Mouse (Mus musculus) bone marrow, adult 2 months (tissue): ENCODE data around the gene Pttg1ip. TPM values are rescaled to one million over a fixed set of nuclear protein-coding genes. Genes with fewer than 3 reads are reported as not detected.

Experiments used
- H3K27ac ChIP-seq: fragments of 200-500 bp; 2 replicates; pipeline ENCODE4 v1.5.1; 2012; ENCODE audit warnings: low read depth, mild to moderate bottlenecking, control low read depth, inconsistent platforms, low read length; ENCODE audit not compliant: control insufficient read depth, poor library complexity, insufficient read depth
- H3K4me1 ChIP-seq: fragments of 200-500 bp; 2 replicates; pipeline ENCODE4 v1.6.1; 2011; ENCODE audit warnings: low read length; ENCODE audit not compliant: control insufficient read depth, insufficient read depth
- H3K4me3 ChIP-seq: fragments of 200-500 bp; replicated peaks from 2 replicates; pipeline ENCODE3; 2011; ENCODE audit warnings: mild to moderate bottlenecking, low read depth, low read length, control low read depth; ENCODE audit not compliant: control insufficient read depth
- CTCF ChIP-seq: fragments of 200-500 bp; IDR thresholded peaks from 2 replicates; pipeline ENCODE4 v1.5.1; 2011; ENCODE audit warnings: low read length, control low read depth; ENCODE audit not compliant: control insufficient read depth, insufficient read depth
- POLR2A ChIP-seq: fragments of 200-500 bp; IDR thresholded peaks from 2 replicates; pipeline ENCODE4 v1.6.1; 2011; ENCODE audit warnings: low read depth, mild to moderate bottlenecking, control low read depth, low read length, borderline replicate concordance; ENCODE audit not compliant: control insufficient read depth
- WGBS: fragments of 180-500 bp; shearing (Covaris S2); methylation state at CpG from one replicate; pipeline ENCODE4 v1.1.7; 2018; 5-methylcytosine and 5-hydroxymethylcytosine counted together
- polyA plus RNA-seq: library from polyadenylated mRNA; stranded (reverse); fragments of >200 nt; gene quantifications from 2 replicates; pipeline ENCODE4 v1.2.4, GENCODE M21; 2011; ENCODE audit warnings: low replicate concordance; ENCODE audit not compliant: missing spikeins, insufficient read depth, insufficient read length

Gene Pttg1ip
- polyA plus RNA-seq, 1 experiment = 67.0 TPM

DNA sequence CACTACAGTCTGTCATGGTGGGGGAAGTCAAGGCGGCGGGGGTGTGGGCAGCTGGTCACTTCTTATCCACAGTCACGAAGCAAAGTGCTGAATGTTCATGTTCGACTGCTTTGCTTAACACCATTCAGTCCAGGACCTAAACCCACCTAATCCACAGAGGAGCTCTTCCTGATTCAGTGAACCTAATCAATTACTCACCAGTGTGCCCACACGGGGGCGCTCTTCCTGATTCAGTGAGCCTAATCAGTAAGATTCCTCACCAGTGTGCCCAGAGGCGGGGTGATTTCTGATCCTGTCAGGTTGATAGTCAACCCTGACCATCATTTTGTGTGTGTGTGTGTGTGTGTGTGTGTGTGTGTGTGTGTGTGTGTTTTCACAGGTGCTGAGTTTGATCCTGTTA, 38.3 kb upstream of the Pttg1ip start:
- H3K4me3 ChIP-seq = no peak overlapping the region
- H3K27ac ChIP-seq = 0 out of 2 replicates have a peak overlapping the region, but pooled peaks have one; percentile 27
- peaks cover 16% of the 10 kb centered on the region for H3K4me1 ChIP-seq
- TF ChIP-seq CTCF = peak; percentile 60
- no peak for TF ChIP-seq POLR2A
- 54% methylated on average over 7 of the region's 7 CpGs for WGBS

DNA sequence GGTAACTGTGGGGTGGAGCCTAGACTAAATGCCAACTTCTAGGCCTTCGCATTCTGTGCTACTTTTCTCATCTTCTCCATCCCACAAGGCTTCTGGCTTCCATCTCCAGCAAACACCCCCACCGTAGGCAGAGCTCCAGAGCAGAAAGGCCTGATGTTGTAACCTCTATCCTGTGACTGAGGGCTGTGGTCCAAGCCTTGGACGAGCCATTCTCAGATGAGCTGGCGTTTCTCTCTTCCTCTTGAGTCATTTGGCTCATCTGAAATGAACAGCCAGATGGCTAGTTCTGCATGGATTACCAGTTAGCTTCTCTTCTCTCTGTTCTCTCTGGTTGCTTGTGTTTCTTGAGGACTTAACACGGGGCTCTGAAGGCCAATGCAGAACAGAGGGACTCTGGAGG, 36.6 kb upstream of the Pttg1ip start:
- Histone ChIP-seq H3K27ac (peak overlapping the region; percentile 43; the same call in 1 of the 2 replicates), H3K4me1 (peaks cover 18% of the 10 kb centered on the region)

DNA sequence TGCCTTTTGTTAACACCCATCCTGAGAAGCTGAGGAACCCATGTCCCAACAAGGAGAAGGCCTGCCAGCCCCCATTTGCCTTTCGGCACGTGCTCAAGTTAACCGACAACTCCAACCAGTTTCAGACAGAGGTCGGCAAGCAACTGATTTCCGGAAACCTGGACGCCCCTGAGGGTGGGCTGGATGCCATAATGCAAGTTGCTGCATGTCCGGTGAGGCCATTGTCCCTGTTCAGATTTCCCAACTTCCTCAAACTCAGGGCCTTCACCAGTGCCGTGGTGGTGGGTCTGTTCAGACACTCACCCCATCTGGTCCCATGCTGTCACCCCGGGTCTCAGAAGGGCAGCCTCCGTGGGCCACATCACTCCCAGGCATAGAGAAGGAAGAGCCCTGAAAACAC, 32.9 kb upstream of the Pttg1ip start:
- H3K4me3 ChIP-seq = no peak overlapping the region
- H3K4me1 ChIP-seq = peaks cover 17% of the 10 kb centered on the region
- 51% methylated on average over 10 of the region's 10 CpGs for WGBS
- H3K27ac ChIP-seq = peak overlapping the region; percentile 87
- TF ChIP-seq CTCF (no peak), POLR2A (no peak)

More for the DNA sequence above, 36.6 kb upstream of the Pttg1ip start:
- WGBS = 35% methylated on average over 5 of the region's 5 CpGs
- H3K4me3 ChIP-seq = no peak overlapping the region
- TF ChIP-seq POLR2A (no peak), CTCF (no peak)

DNA sequence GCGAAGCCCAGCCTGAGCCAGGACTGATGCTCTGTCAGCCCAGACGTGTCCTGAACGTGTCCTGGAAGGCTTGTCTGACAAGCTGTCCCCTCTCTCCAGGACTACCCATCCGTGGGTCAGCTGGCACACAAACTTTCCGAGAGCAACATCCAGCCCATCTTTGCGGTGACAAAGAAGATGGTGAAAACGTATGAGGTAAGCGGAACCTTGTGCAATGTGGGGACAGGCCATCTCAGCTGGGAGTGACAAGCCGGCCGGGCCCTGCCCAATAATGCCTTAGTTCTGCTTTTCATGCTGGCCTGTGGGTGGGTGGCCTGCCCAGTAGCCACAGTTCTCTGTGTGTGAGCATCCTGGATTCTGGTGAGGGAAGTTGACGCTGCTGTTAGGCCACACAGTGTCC, 30.6 kb upstream of the Pttg1ip start:
- 35% methylated on average over 11 of the region's 11 CpGs for WGBS
- 0 out of 2 replicates have a peak, but pooled peaks have one; percentile 30 for TF ChIP-seq POLR2A
- no peak for TF ChIP-seq CTCF
- Histone ChIP-seq H3K4me3 (no peak overlapping the region), H3K27ac (peak overlapping the region; percentile 89), H3K4me1 (peaks cover 15% of the 10 kb centered on the region)

DNA sequence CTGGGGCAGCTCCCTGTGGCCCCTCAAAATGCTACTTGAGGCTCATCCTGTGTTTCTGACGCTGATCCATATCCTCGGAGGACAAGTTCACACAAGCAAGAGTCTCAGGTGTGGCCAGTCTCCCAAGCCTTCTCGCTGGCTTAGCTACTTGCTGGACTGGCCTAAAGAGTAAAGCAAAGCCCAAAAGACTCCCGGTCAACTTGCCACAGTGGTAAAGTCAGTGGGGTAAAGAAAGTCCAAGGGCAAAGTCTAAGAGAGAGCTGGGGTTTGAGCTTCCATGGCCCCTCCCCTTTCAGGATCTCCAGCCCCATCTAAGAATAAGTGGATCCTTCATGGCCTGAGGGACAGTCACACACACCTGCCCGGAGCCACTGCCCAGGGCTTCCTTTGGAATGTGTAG, 29.4 kb upstream of the Pttg1ip start:
- WGBS = 91% methylated on average over 5 of the region's 5 CpGs
- H3K27ac ChIP-seq = no peak overlapping the region
- no peak overlapping the region for H3K4me3 ChIP-seq
- TF ChIP-seq CTCF (no peak), POLR2A (no peak)
- peaks cover 14% of the 10 kb centered on the region for H3K4me1 ChIP-seq

DNA sequence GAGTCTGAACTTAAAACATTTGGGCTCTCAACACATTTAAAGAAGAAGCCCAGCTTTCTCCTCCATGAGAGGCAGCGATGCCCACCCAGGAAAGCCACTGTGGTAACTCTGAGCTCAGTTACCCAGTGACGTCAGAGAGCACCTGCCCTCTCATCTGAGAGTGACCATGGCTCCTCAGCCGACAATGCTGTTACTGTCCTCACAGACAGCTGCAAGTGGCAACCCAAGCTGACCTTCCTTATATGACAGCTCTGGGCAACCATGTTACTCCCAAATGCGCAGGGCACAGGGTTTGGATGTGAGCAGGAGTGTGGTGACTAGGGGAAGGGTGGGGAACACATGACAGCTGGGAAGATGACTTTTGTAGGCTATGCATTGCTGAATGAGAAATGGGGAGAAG, 28.2 kb upstream of the Pttg1ip start:
- Histone ChIP-seq H3K4me1 (peaks cover 10% of the 10 kb centered on the region; the same call in 1 of the 2 replicates), H3K27ac (no peak overlapping the region), H3K4me3 (no peak overlapping the region)
- 83% methylated on average over 4 of the region's 4 CpGs for WGBS
- no peak for TF ChIP-seq POLR2A

DNA sequence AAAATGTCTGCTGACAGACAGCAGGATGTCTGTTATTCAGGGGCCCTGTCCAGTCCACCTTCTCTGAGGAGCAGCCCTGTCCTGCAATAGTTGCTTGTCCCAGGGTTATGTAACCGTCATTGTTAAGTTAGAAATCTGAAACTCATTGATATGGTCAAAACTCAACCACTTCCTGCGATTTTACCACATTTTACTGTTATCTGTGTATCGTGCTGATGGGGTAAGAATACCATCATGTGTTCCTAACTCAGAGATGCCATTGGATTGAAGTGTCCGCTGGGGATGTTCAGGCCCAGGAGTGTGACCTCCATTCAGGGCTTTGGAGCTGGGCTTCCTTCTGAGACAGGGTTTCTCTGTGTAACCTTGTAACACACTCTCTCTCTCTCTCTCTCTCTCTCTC, 26.6 kb upstream of the Pttg1ip start:
- 20% methylated on average over 4 of the region's 4 CpGs for WGBS
- H3K4me1 ChIP-seq = peaks cover 5% of the 10 kb centered on the region; the same call in 1 of the 2 replicates
- TF ChIP-seq CTCF = no peak
- no peak for TF ChIP-seq POLR2A
- H3K27ac ChIP-seq = no peak overlapping the region
- H3K4me3 ChIP-seq = no peak overlapping the region

DNA sequence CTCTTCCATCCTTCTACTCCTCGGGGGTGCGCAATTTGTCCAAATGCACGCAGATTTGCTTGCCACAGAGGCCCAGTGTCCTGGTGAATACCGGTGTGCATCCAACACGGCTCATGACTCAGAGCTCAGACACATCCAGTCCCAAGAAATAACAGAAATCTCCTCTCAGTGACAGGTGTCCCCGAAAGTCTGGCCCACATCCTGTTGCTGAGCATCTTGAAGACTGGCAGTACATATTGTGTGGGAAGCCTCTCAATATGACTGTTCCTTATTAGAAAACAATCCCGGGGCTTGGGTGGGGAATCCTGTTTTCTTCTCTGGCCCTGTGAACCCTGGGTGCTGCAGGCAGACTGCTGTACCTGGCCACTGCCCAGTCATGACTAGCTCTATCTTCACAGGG, 24.9 kb upstream of the Pttg1ip start:
- H3K4me1 ChIP-seq = peaks cover 4% of the 10 kb centered on the region; the same call in 1 of the 2 replicates
- TF ChIP-seq POLR2A = no peak
- no peak for TF ChIP-seq CTCF
- no peak overlapping the region for H3K27ac ChIP-seq
- no peak overlapping the region for H3K4me3 ChIP-seq
- 79% methylated on average over 7 of the region's 7 CpGs for WGBS

DNA sequence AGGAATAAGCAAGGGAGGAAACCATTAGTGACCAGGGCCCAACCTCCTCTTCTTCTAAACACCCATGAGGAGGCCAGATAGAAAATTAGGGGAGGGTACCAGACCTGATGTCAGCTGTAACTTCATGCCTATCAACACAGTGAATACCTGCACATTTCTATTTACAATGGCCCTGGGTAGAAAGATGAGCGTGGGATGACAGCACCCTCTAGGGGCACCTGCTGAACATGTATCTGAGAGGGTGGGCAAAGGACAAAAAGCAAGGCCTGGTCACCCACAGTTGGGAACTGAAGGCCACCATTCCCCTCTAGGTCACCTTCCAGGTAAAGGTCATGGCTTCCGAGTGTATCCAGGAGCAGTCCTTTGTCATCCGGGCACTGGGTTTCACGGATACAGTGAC, 23.9 kb upstream of the Pttg1ip start:
- no peak overlapping the region for H3K4me3 ChIP-seq
- H3K4me1 ChIP-seq = peaks cover 4% of the 10 kb centered on the region; the same call in 1 of the 2 replicates
- TF ChIP-seq CTCF (peak; percentile 45; the same call in 1 of the 2 replicates), POLR2A (no peak)
- whole genome bisulfite sequencing = 86% methylated on average over 4 of the region's 4 CpGs
- no peak overlapping the region for H3K27ac ChIP-seq
